Mouse (Mus musculus): ENCODE data around the gene Fam19a1. TPM values are rescaled to one million over a fixed set of nuclear protein-coding genes. Genes with fewer than 3 reads are reported as not detected.

The Fam19a1 gene
- polyA plus RNA-seq, 1 experiment from 2014 or later, result 1.7 TPM

DNA sequence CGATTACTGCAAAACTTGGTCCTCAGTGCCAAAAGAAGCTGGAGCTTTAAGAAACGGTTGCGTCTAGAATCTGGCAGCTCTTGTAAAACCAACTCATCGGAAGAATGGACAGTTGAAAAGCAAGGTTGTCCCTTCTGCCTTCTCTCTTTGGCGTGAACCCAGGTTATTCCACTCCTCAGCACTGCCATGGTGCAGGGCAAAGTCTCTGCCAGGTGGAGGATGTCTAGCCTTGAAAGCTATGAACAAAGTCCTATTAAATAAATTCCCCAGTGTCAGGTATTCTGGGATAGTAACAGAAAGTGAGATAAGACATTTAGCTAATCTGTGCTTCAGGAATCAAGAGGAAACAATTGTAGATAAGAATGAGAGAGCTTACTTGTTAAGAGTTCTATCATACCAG is 157.5 kb downstream of the Fam19a1 start:
- no peak for TF ChIP-seq CTCF (IDR thresholded peaks at IDR 0.05; ENCODE audit: low read depth)
- Histone ChIP-seq H3K4me2 (replicated peaks; ENCODE audit: low read depth) (no peak overlapping the region), H3K27me3 (replicated peaks; ENCODE audit: control insufficient read depth, insufficient read depth, low read length) (no peaks in the 10 kb centered on the region), H3K9ac (ENCODE audit: low read depth, low read length) (no peak overlapping the region), H3K4me3 (ENCODE audit: low read depth, low read length) (no peak overlapping the region), H3K36me3 (ENCODE audit: control insufficient read depth, insufficient read depth) (no peaks in the 10 kb centered on the region), H3K27ac (ENCODE audit: low read depth, low read length) (peak overlapping the region; percentile 71), H3K4me1 (replicated peaks; ENCODE audit: control insufficient read depth, insufficient read depth, low read length) (no peaks in the 10 kb centered on the region), H3K9me3 (ENCODE audit: control insufficient read depth) (no peaks in the 10 kb centered on the region)
- WGBS, result 76% methylated on average over 5 of the region's 5 CpGs
- ATAC-seq, result peak; percentile 95

DNA sequence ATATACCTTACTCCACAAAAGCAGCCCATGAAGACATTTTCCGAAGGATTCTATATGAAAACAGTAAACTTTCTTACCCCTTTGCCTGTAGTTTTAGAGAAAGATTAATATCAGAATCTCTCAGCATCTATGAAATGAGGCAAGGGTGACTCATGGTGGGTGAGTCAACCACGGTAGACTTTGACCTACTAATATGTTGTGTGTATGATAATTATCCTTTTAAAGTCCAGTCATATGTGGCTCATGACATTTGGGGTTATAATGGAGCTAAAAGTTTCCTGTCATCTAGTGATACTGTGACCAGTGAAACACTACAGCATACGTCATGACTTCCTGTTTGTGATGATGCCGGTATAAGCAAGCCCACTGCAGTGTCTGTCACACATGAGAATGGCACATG is 170.8 kb downstream of the Fam19a1 start:
- H3K4me2 ChIP-seq (replicated peaks; ENCODE audit: low read depth), result no peak overlapping the region
- H3K36me3 ChIP-seq (ENCODE audit: control insufficient read depth, insufficient read depth), result no peaks in the 10 kb centered on the region
- H3K4me3 ChIP-seq (ENCODE audit: low read depth, low read length), result no peak overlapping the region
- no peaks in the 10 kb centered on the region for H3K27me3 ChIP-seq (replicated peaks; ENCODE audit: control insufficient read depth, insufficient read depth, low read length)
- H3K9me3 ChIP-seq (ENCODE audit: control insufficient read depth), result no peaks in the 10 kb centered on the region
- WGBS, result 85% methylated on average over 4 of the region's 4 CpGs
- H3K9ac ChIP-seq (ENCODE audit: low read depth, low read length), result no peak overlapping the region
- H3K27ac ChIP-seq (ENCODE audit: low read depth, low read length), result no peak overlapping the region
- no peak for TF ChIP-seq CTCF (IDR thresholded peaks at IDR 0.05; ENCODE audit: low read depth)
- ATAC-seq, result peak; percentile 56
- no peaks in the 10 kb centered on the region for H3K4me1 ChIP-seq (replicated peaks; ENCODE audit: control insufficient read depth, insufficient read depth, low read length)

DNA sequence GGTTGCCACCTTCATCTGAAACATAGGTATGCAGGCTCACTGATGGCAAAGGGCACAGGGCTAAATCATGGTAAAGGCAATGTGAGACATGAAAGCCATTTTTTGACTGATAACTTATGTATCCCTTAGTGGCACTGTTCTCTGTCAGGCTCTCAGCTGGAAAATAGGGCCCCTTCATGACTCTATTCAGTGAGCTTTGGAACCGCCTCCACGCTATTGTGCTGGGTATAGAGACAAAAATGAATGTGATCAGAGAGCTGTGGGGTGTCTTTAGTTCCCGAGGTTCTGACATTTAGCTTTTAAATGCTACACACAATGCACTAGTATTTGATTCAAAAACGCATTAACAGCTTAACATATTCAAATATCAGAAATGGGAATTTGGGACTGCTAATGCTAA is 171.6 kb downstream of the Fam19a1 start:
- no peak for TF ChIP-seq CTCF (IDR thresholded peaks at IDR 0.05; ENCODE audit: low read depth)
- 87% methylated on average over 4 of the region's 4 CpGs for WGBS
- H3K4me3 ChIP-seq (ENCODE audit: low read depth, low read length), result no peak overlapping the region

DNA sequence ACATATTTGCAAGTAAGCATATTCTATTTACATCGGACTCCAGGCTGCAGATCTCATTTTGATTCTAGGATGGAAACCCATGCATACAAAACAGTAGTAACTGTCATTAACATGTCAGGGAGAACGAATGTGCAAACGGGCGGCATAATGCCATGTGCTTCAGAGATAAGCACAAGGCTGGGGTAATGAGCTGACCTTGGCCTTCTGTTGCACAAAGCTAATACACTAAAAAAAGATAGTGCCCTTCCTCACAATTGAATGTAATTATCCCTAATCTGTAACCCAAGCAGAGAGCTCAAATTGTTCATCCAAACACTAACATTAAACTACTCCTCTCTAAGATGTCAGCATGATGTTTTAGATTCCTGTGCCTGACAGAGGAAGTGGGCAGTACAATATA is 173.3 kb downstream of the Fam19a1 start:
- Histone ChIP-seq H3K9me3 (ENCODE audit: control insufficient read depth) (no peaks in the 10 kb centered on the region), H3K27me3 (replicated peaks; ENCODE audit: control insufficient read depth, insufficient read depth, low read length) (no peaks in the 10 kb centered on the region), H3K4me3 (ENCODE audit: low read depth, low read length) (no peak overlapping the region), H3K4me2 (replicated peaks; ENCODE audit: low read depth) (no peak overlapping the region), H3K36me3 (ENCODE audit: control insufficient read depth, insufficient read depth) (no peaks in the 10 kb centered on the region), H3K4me1 (replicated peaks; ENCODE audit: control insufficient read depth, insufficient read depth, low read length) (no peaks in the 10 kb centered on the region), H3K27ac (ENCODE audit: low read depth, low read length) (no peak overlapping the region), H3K9ac (ENCODE audit: low read depth, low read length) (no peak overlapping the region)
- TF ChIP-seq CTCF (IDR thresholded peaks at IDR 0.05; ENCODE audit: low read depth), result no peak
- WGBS, result 41% methylated on average over 4 of the region's 4 CpGs
- ATAC-seq, result no peak

More for the DNA sequence above, 171.6 kb downstream of the Fam19a1 start:
- no peak for ATAC-seq
- no peak overlapping the region for H3K4me2 ChIP-seq (replicated peaks; ENCODE audit: low read depth)
- no peaks in the 10 kb centered on the region for H3K27me3 ChIP-seq (replicated peaks; ENCODE audit: control insufficient read depth, insufficient read depth, low read length)
- no peaks in the 10 kb centered on the region for H3K36me3 ChIP-seq (ENCODE audit: control insufficient read depth, insufficient read depth)
- no peak overlapping the region for H3K27ac ChIP-seq (ENCODE audit: low read depth, low read length)
- no peaks in the 10 kb centered on the region for H3K4me1 ChIP-seq (replicated peaks; ENCODE audit: control insufficient read depth, insufficient read depth, low read length)
- no peaks in the 10 kb centered on the region for H3K9me3 ChIP-seq (ENCODE audit: control insufficient read depth)
- no peak overlapping the region for H3K9ac ChIP-seq (ENCODE audit: low read depth, low read length)

DNA sequence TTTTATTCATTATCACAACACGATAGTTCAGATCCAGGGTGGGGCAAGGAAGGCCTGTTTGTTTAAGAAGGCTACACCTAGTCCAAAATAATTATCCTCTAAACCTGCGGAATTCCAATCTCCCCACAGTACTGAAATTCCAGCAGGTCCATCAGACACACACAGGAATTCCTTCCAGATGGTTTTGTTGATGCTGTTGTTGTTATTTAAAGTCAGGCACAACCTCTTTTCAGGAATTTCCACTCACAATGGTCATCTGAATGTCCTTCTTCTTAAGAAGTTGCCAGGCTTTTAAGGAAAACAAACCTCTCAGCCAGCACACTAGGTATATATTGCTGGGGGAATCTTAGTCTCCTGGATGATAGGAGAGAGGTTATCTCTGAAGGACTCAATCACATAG is 174.4 kb downstream of the Fam19a1 start:
- Histone ChIP-seq H3K4me3 (ENCODE audit: low read depth, low read length) (no peak overlapping the region), H3K27ac (ENCODE audit: low read depth, low read length) (no peak overlapping the region), H3K36me3 (ENCODE audit: control insufficient read depth, insufficient read depth) (no peaks in the 10 kb centered on the region), H3K4me2 (replicated peaks; ENCODE audit: low read depth) (no peak overlapping the region), H3K27me3 (replicated peaks; ENCODE audit: control insufficient read depth, insufficient read depth, low read length) (no peaks in the 10 kb centered on the region), H3K9ac (ENCODE audit: low read depth, low read length) (no peak overlapping the region), H3K4me1 (replicated peaks; ENCODE audit: control insufficient read depth, insufficient read depth, low read length) (no peaks in the 10 kb centered on the region), H3K9me3 (ENCODE audit: control insufficient read depth) (no peaks in the 10 kb centered on the region)
- WGBS, result 57% methylated on average over 2 of the region's 2 CpGs
- TF ChIP-seq CTCF (IDR thresholded peaks at IDR 0.05; ENCODE audit: low read depth), result no peak
- no peak for ATAC-seq

DNA sequence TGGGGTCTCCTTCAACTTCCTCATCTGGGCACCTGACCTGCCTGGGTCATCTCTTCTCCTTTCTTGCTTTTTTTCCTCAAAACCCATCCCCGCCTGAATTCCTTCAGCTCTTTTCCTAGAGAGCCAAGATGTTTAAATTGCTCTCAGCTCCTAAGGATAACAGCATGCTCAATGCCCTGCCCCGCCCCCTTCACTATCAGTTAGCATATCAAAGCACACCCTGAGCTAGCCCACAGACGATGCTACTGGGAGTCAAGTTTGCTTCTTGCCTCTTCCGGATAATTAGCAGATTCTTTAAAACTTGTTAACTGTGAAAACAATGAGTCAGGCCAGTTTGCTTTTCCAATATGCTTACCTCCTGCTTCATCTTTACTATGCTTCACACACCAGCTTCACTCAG is 176.7 kb downstream of the Fam19a1 start:
- no peak for ATAC-seq
- WGBS, result 42% methylated on average over 4 of the region's 4 CpGs
- TF ChIP-seq CTCF (IDR thresholded peaks at IDR 0.05; ENCODE audit: low read depth), result no peak

DNA sequence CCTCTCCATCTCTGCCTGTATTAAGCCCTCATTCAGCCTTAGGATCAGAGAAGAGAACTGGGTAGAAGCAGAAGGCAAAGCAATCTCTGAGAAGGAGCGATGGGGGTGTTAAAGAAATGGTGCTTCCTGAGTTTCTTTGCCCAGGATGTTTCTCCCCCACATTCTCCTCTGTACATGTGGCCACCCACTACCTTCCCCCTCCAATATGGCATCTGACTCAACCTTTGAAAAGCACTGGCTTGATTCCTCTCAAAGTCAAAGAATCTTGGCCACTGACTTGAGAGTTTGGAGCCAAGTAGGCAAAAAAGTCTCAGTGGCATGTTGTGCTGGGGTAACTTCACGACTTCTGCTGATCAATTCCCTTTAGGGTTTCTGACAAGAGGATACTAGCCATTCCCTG is 234.5 kb downstream of the Fam19a1 start:
- H3K4me2 ChIP-seq (replicated peaks; ENCODE audit: low read depth), result no peak overlapping the region
- WGBS, result 92% methylated on average over 2 of the region's 2 CpGs

More for the DNA sequence above, 176.7 kb downstream of the Fam19a1 start:
- Histone ChIP-seq H3K4me1 (replicated peaks; ENCODE audit: control insufficient read depth, insufficient read depth, low read length) (no peaks in the 10 kb centered on the region), H3K9me3 (ENCODE audit: control insufficient read depth) (no peaks in the 10 kb centered on the region), H3K4me2 (replicated peaks; ENCODE audit: low read depth) (no peak overlapping the region), H3K4me3 (ENCODE audit: low read depth, low read length) (no peak overlapping the region), H3K36me3 (ENCODE audit: control insufficient read depth, insufficient read depth) (no peaks in the 10 kb centered on the region), H3K27ac (ENCODE audit: low read depth, low read length) (no peak overlapping the region), H3K9ac (ENCODE audit: low read depth, low read length) (no peak overlapping the region), H3K27me3 (replicated peaks; ENCODE audit: control insufficient read depth, insufficient read depth, low read length) (no peaks in the 10 kb centered on the region)

More for the DNA sequence above, 234.5 kb downstream of the Fam19a1 start:
- Histone ChIP-seq H3K36me3 (ENCODE audit: control insufficient read depth, insufficient read depth) (no peaks in the 10 kb centered on the region), H3K27me3 (replicated peaks; ENCODE audit: control insufficient read depth, insufficient read depth, low read length) (no peaks in the 10 kb centered on the region), H3K9ac (ENCODE audit: low read depth, low read length) (no peak overlapping the region), H3K9me3 (ENCODE audit: control insufficient read depth) (no peaks in the 10 kb centered on the region), H3K4me1 (replicated peaks; ENCODE audit: control insufficient read depth, insufficient read depth, low read length) (no peaks in the 10 kb centered on the region), H3K4me3 (ENCODE audit: low read depth, low read length) (no peak overlapping the region), H3K27ac (ENCODE audit: low read depth, low read length) (no peak overlapping the region)
- no peak for ATAC-seq
- no peak for TF ChIP-seq CTCF (IDR thresholded peaks at IDR 0.05; ENCODE audit: low read depth)

Measured in intestine, postnatal 0 days (tissue).